Mouse (Mus musculus) adrenal gland, postnatal 25 days (tissue): ENCODE results near the gene Usp21. TPM values are rescaled to one million over a fixed set of nuclear protein-coding genes. Genes with fewer than 3 reads are reported as not detected.
"Not testable (repeated sequence)": the region's sequence is repeated elsewhere in the genome, so short reads cannot be mapped to it uniquely, and the experiment has no call there.

Experiments
- DNase-seq: peaks from one replicate; pipeline ENCODE4 v3.0.0; 2021; ENCODE audit warnings: mixed read lengths
- total RNA-seq: library from RNA; stranded (reverse); gene quantifications from 2 replicates; pipeline ENCODE4 v1.2.3, GENCODE M21; 2021

The Usp21 gene
- total RNA-seq, 1 experiment from 2014 or later: 50.5 TPM

DNA sequence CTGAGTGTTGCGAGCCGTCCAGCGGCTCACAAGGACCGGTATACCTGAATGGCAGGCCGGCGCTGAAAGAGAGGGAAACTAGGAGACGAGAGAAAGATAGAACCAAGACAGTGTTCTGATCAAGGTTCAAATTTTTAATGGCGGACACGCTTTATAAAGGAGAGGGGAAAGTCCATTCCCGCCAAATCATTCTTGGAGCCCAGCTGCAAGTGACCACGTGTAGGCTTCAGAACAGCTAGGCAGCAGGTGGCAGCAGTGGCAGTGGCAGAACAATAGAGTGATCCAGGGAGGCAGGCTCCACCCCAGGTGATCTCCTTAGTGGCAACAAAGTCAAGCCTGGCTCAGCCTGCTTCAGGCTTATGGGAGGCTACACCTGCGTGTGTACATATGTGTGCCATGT is 45.8 kb downstream of the Usp21 start:
- DNase-seq: not testable (repeated sequence)

DNA sequence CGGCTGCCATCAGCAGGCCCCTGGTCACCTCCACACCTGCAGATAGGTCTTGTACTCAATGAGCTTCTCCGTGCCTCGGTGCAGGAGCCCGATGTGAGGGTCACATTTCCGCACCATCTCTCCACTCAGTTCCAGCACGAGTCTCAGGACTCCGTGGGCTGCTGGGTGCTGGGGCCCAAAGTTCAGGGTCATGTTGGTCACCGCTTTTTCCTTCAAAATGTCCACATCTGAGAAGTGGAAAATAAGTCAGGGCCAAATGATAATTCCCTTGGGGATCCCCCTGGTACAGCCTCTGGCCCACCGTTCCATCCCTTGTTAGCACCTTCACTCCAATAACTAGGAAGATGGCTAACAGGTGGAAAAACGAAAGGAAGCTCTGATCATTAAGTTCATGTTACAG is 46.9 kb downstream of the Usp21 start:
- DNase-seq: no peak

GRCm38 (mm10) chr1:171239992-171240744 is 47.6 kb downstream of the Usp21 start:
- DNase-seq: no peak

DNA sequence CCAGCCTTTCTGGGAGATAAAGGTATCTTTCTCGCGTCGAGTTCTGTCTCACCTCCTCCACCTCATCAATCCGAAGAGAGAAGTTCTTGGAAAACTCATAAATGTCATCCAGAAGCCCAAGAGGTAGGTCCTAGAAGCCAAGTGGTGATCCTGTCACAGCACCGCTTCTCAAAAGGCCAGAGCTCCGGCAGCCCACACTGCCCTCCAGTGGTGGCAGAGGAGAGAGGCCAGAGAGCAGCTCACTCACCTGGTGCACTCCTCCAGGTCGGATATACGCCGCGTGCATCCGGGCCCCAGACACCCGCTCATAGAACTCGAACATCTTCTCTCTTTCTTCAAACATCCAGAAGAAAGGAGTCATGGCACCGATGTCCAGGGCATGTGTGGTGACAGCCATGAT is 49.3 kb downstream of the Usp21 start:
- peak; percentile 71 for DNase-seq

- no peak for DNase-seq
Observed at GRCm38 (mm10) chr1:171237438-171237837, 50.4 kb downstream of the Usp21 start.

DNA sequence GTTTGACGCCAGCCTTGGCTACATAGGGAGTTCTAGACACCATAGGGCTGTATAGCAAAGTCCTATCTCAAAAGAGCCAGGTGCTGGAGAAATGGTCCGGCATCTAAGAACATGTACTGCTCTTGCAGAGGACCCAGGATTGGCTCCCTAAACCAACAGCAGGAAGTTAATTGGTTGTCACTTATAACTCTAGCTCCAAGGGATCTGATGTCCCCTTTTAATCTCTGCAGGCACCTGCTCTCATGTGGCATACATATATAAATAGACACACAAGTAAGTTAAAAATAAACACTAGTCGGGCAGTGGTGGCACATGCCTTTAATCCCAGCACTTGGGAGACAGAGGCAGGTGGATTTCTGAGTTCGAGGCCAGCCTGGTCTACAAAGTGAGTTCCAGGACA is 52.0 kb downstream of the Usp21 start:
- no peak for DNase-seq

GRCm38 (mm10) chr1:171234538-171234937 is 53.3 kb downstream of the Usp21 start:
- DNase-seq: no peak

- DNase-seq: no peak
Observed at GRCm38 (mm10) chr1:171234126-171234525, 53.7 kb downstream of the Usp21 start, which contains the start of gene Fcer1g. Gene Fcer1g, minus strand, starts transcription at chr1:171234365.

- DNase-seq: no peak
Observed at GRCm38 (mm10) chr1:171232800-171233730, 54.7 kb downstream of the Usp21 start.

DNA sequence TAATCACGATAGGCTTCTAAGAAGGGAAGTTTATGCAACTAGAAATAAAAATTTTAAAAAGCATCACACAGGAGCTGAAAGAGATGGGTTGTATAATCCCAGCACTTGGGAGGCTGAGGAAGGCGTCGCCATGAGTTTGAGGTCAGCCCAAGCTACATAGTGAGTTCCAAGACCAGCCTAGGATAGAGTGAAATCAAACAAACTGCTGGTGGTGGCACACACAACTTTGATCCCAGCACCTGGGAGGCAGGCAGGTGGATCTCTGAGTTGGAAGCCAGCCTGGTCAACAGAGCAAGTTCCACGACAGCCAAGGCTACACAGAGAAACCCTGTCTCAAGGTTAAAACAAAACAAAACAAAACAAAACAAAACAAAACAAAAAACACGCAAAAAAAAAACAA is 55.4 kb downstream of the Usp21 start:
- DNase-seq: no peak

Other genes starting within 250 kb of the Usp21 start
- 5.5 and 7.4 TPM in 2 replicates for gene Fcgr3, start 223.1 kb downstream of the Usp21 start, total RNA-seq
- 2.3 and 4.5 TPM in 2 replicates for gene Cfap126, start 174.1 kb downstream of the Usp21 start, total RNA-seq
- gene Sdhc, start 137.4 kb downstream of the Usp21 start, total RNA-seq: 372 and 386 TPM in 2 replicates
- 0.88 and 2.9 TPM in 2 replicates for gene Mpz, start 137.3 kb downstream of the Usp21 start, total RNA-seq
- 36.1 and 37.7 TPM in 2 replicates for gene Pcp4l1, start 91.7 kb downstream of the Usp21 start, total RNA-seq
- 3.0 TPM in 1 of 2 replicates, not detected in the other for gene Nr1i3, start 74.0 kb downstream of the Usp21 start, total RNA-seq
- gene Tomm40l, start 65.5 kb downstream of the Usp21 start, total RNA-seq: 32.9 and 43.7 TPM in 2 replicates
- 2.1 and 105 TPM in 2 replicates for gene Apoa2, start 62.9 kb downstream of the Usp21 start, total RNA-seq
- gene Fcer1g, start 53.6 kb downstream of the Usp21 start, total RNA-seq: 11.1 and 13.7 TPM in 2 replicates
- 0.62 and 0.67 TPM in 2 replicates for gene Adamts4, start 37.6 kb downstream of the Usp21 start, total RNA-seq
- 565 and 662 TPM in 2 replicates for gene Ndufs2, start 36.6 kb downstream of the Usp21 start, total RNA-seq
- gene B4galt3, start 17.7 kb downstream of the Usp21 start, total RNA-seq: 36.9 and 38.1 TPM in 2 replicates
- gene Ppox, start 6.8 kb downstream of the Usp21 start, total RNA-seq: 41.6 and 54.7 TPM in 2 replicates
- 132 and 151 TPM in 2 replicates for gene Ufc1, start 7.0 kb upstream of the Usp21 start, total RNA-seq
- 35.9 and 36.5 TPM in 2 replicates for gene Dedd, start 41.2 kb upstream of the Usp21 start, total RNA-seq
- gene Nit1, start 57.7 kb upstream of the Usp21 start, total RNA-seq: 83.2 and 86.9 TPM in 2 replicates
- 140 and 145 TPM in 2 replicates for gene Pfdn2, start 57.7 kb upstream of the Usp21 start, total RNA-seq
- 1.4 and 4.9 TPM in 2 replicates for gene Klhdc9, start 72.8 kb upstream of the Usp21 start, total RNA-seq
- gene Nectin4, start 82.1 kb upstream of the Usp21 start, total RNA-seq: 0.12 TPM in 1 of 2 replicates, not detected in the other
- gene Arhgap30, start 101.0 kb upstream of the Usp21 start, total RNA-seq: 1.8 and 2.2 TPM in 2 replicates
- gene Usf1, start 123.3 kb upstream of the Usp21 start, total RNA-seq: 62.9 and 95.1 TPM in 2 replicates
- gene Tstd1, start 130.9 kb upstream of the Usp21 start, total RNA-seq: 5.2 and 6.3 TPM in 2 replicates
- gene F11r, start 149.5 kb upstream of the Usp21 start, total RNA-seq: 40.1 and 59.7 TPM in 2 replicates
- 9.2 and 11.9 TPM in 2 replicates for gene Alyref2, start 215.5 kb upstream of the Usp21 start, total RNA-seq
- gene Itln1, start 247.3 kb upstream of the Usp21 start, total RNA-seq: not detected in 2 replicates